Mouse (Mus musculus) naive thymus-derived CD4-positive, alpha-beta T cell, adult 2 months (primary cell): ENCODE data around the gene Tns3.
A peak's percentile ranks its signal among the peaks of the same experiment; 100 is the strongest.

Experiments used
- DNase-seq: peaks from one replicate; pipeline ENCODE4 v3.0.0-alpha.2; 2011; ENCODE audit warnings: low read depth

Gene Tns3

GRCm38 (mm10) chr11:8439035-8439434 lies 225.3 kb downstream of the Tns3 start:
- DNase-seq, result no peak

DNA sequence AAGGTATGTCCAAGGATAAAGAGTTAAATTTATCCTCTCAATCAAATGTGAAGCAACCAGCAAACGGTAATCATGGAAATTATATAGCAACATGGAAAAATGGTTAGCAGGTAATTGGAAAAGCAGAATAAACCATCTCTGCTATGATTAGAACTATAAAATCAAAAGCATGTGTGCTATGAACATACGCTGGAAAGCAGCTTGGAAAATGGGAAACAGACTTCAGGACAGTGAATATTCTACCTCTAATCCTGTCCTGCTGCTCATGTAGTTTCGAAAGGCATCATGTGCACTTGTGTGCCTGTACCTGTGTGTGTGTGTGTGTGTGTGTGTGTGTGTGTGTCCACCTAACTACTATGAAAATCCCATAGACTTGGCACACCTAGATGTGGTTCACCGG lies 226.1 kb downstream of the Tns3 start:
- DNase-seq, result no peak

DNA sequence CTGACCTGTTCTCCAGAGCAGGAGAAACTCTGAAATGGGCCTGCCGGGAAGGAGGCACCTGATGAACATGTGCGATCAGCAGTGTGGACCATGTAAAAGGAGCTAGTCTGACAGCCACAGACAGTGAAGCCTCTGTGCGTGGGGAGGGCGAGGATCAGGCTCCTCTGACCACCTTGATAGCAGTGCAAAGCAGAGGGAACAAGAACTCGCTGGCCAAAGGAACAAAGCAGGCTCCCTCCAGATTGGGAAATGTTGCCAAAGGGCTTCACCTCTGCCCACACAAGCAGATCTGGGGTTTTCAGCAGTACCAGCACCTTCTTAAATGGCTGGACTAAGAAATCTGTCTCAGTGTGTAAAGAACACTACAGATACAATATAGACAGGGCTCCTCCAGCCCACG lies 229.2 kb downstream of the Tns3 start:
- DNase-seq, result no peak

- DNase-seq, result no peak
Observed at GRCm38 (mm10) chr11:8434366-8434765, 230.0 kb downstream of the Tns3 start.

DNA sequence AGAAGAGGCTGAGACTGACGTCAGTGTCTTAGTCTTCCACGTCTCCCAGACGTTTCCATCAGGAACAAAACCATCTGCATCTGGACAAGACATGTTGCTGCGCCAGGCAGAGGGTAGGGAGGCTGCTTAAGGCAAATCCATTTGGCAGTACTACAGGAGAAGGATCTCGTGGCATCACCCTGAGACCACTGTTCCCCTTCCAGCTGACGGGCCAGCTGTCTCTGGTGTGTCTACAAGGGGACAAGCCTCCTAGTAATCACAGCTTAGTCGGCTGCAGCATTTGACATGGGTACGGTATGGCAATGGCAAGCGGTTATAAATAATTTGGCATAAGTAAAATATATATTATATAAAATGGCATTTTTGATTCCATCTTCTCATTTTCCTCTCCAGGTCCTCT lies 230.9 kb downstream of the Tns3 start:
- DNase-seq, result no peak

GRCm38 (mm10) chr11:8432941-8433340 lies 231.4 kb downstream of the Tns3 start:
- DNase-seq, result no peak

GRCm38 (mm10) chr11:8427660-8428059 lies 236.7 kb downstream of the Tns3 start:
- no peak for DNase-seq

GRCm38 (mm10) chr11:8425226-8425570 lies 239.1 kb downstream of the Tns3 start:
- no peak for DNase-seq

DNA sequence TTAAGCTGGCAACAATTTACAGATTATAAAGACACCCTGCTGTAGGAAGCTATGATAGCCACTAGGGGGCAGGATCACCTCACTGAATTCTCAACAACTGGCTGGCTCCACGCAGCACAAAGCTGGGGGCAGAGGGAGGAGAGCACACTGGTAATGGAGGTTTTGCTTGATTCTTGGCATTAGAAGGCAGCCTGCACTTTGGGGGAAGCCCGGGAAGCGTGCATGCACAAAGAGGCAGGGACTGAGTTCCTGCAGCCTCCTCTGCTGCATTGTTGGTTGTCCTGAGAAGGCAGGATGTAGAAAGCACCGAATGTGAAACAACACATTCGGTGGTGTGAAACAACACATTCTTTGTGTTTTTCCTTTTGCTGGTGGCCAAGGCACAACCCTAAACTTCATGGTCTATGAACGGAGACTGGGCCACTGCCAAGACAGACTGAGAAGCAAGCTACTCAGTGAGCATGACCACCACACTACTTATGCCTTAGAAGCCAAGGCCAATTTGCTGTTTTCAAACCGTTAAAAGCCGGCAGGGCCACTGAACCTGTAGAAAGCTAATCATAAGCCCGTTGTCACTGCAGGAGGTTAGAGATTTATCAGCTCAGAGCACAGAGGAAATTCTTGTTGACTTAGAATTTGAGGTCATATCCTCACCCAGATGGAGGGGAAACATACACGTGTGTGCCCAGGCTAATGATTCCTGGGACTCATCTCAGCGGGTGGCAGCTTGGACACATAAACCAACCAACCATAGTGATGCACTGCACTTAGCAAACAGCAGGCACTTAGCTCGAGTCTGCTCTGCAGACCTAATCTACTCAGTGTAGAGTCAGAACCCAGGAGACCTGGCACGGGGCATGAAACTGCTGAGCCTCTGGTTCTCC lies 239.8 kb downstream of the Tns3 start:
- peak; percentile 47 for DNase-seq

- DNase-seq, result peak; percentile 16
Observed at GRCm38 (mm10) chr11:8405225-8405899, 259.0 kb downstream of the Tns3 start.

GRCm38 (mm10) chr11:8401328-8401727 lies 263.0 kb downstream of the Tns3 start:
- DNase-seq, result no peak

DNA sequence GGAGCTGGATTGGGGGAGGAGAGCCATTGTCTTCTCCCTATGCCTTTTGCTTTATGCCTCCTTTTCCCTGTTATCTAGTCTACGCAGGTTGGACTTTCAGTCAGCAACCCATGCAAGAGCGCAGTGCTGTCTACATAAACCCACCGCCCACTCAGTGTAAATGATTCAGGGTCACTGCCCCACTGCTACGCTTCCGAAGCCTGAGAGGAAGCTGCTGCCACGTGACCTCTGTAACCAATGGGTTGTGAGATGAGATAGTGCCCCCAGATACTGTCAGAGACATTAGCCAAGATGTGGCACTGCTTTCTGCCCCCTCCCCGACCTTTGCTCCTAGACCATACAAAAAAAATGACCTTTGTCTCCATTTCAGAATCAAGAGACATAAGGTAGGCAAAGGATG lies 268.0 kb downstream of the Tns3 start:
- DNase-seq, result no peak

DNA sequence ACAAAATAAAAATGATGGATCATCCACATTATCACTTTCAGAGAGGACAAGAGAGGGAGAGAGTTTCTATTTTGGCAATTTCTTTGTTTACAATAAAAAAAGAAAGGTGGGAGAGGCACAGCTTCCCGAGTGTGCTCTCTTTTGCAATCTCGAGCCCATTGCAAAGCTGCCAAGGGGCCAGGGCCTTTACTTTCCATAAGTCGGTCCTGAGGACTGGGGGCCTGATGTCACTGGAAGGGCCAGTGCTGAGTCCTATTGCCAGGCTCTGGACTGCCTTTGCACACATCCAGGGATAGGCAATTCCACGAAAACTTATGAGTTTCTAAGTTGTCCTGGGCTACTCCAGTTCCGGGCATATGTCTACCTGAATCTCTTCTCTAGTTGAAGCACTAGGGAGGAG lies 272.8 kb downstream of the Tns3 start:
- DNase-seq, result no peak

- no peak for DNase-seq
Observed at GRCm38 (mm10) chr11:8385891-8386405, 278.4 kb downstream of the Tns3 start.
